Mouse (Mus musculus) liver, adult 2 months (tissue): ENCODE measurements around the gene Cstb.
"Not testable (repeated sequence)": the region's sequence is repeated elsewhere in the genome, so short reads cannot be mapped to it uniquely, and the experiment has no call there.

ENCODE experiments used
- CTCF ChIP-seq: fragments of 200-500 bp; IDR thresholded peaks from 2 replicates; pipeline ENCODE4 v1.5.1; 2011; ENCODE audit warnings: low read depth, low read length, control low read depth
- POLR2A ChIP-seq: fragments of 200-500 bp; IDR thresholded peaks from 2 replicates; pipeline ENCODE4 v1.6.1; 2011; ENCODE audit warnings: low read length, control low read depth; ENCODE audit not compliant: insufficient read depth; ENCODE audit errors: extremely low read depth

GRCm38 (mm10) chr10:78414936-78415335 is 10.5 kb upstream of the Cstb start:
- not testable (repeated sequence) for TF ChIP-seq CTCF, POLR2A
